Mouse (Mus musculus): Measurements from ENCODE around the gene Hao2. TPM values are rescaled to one million over a fixed set of nuclear protein-coding genes. Genes with fewer than 3 reads are reported as not detected.

The Hao2 gene
- polyA plus RNA-seq, 1 experiment from 2014 or later = 0.07 TPM

GRCm38 (mm10) chr3:98858051-98858450 is 35.0 kb downstream of the Hao2 start:
- no peak for DNase-seq (ENCODE audit: low spot score)

GRCm38 (mm10) chr3:98856892-98857291 is 36.1 kb downstream of the Hao2 start:
- DNase-seq (ENCODE audit: low spot score) = no peak

- DNase-seq (ENCODE audit: low spot score) = no peak
Measured at GRCm38 (mm10) chr3:98855160-98855559, 37.9 kb downstream of the Hao2 start.

GRCm38 (mm10) chr3:98853685-98854084 is 39.4 kb downstream of the Hao2 start:
- DNase-seq (ENCODE audit: low spot score) = no peak

GRCm38 (mm10) chr3:98853051-98853450 is 40.0 kb downstream of the Hao2 start:
- DNase-seq (ENCODE audit: low spot score) = no peak

- DNase-seq (ENCODE audit: low spot score) = no peak
Measured at GRCm38 (mm10) chr3:98852631-98853030, 40.4 kb downstream of the Hao2 start.

GRCm38 (mm10) chr3:98851853-98852252 is 41.2 kb downstream of the Hao2 start:
- no peak for DNase-seq (ENCODE audit: low spot score)

GRCm38 (mm10) chr3:98850262-98850661 is 42.8 kb downstream of the Hao2 start:
- DNase-seq (ENCODE audit: low spot score) = no peak

GRCm38 (mm10) chr3:98848898-98849297 is 44.1 kb downstream of the Hao2 start:
- no peak for DNase-seq (ENCODE audit: low spot score)

Other genes starting within 250 kb of the Hao2 start
- not detected in 2 replicates for gene Hsd3b2, start 168.7 kb downstream of the Hao2 start, polyA plus RNA-seq (2015; fragmentation: Nextera tagmentation; extraction: Ambion mirVana)
- not detected in 2 replicates for gene Hsd3b3, start 130.1 kb downstream of the Hao2 start, polyA plus RNA-seq (2015; fragmentation: Nextera tagmentation; extraction: Ambion mirVana)
- 0.27 and 0.31 TPM in 2 replicates for gene Hsd3b6, start 78.8 kb downstream of the Hao2 start, polyA plus RNA-seq (2015; fragmentation: Nextera tagmentation; extraction: Ambion mirVana)
- 0.26 and 0.27 TPM in 2 replicates for gene Hsd3b1, start 33.4 kb downstream of the Hao2 start, polyA plus RNA-seq (2015; fragmentation: Nextera tagmentation; extraction: Ambion mirVana)
- gene Wars2, start 247.8 kb upstream of the Hao2 start, polyA plus RNA-seq (2015; fragmentation: Nextera tagmentation; extraction: Ambion mirVana) = 4.3 and 4.7 TPM in 2 replicates

Measured in thymus, postnatal 0 days (tissue).